Mouse (Mus musculus): ENCODE measurements around the gene Egfem1. TPM values are rescaled to one million over a fixed set of nuclear protein-coding genes. Genes with fewer than 3 reads are reported as not detected.

The Egfem1 gene
- total and polyA plus RNA-seq, 3 experiments, result not detected

- H3K4me1 ChIP-seq (ENCODE audit: control insufficient read depth in 1 of 2, insufficient read depth in 2 of 2), result no peaks in the 10 kb centered on the region
- H3K36me3 ChIP-seq (replicated peaks in 1 of 2; ENCODE audit: control insufficient read depth in 1 of 2, insufficient read depth in 1 of 2, low read length in 1 of 2), result no peaks in the 10 kb centered on the region
- no peaks in the 10 kb centered on the region for H3K27me3 ChIP-seq (replicated peaks)
- H3K79me2 ChIP-seq (replicated peaks; ENCODE audit: control insufficient read depth, extremely low read depth, insufficient read depth, poor library complexity, severe bottlenecking), result no peaks in the 10 kb centered on the region
- no peak overlapping the region for H3K4me3 ChIP-seq (replicated peaks in 1 of 3; ENCODE audit: low read depth in 2 of 3, low read length in 2 of 3, poor library complexity in 1 of 3)
- H3K4me2 ChIP-seq (ENCODE audit: insufficient read depth, low read depth, poor library complexity, severe bottlenecking), result no peak overlapping the region
- peaks cover 21% of the 10 kb centered on the region for H3K9me3 ChIP-seq (replicated peaks; ENCODE audit: low read length)
- no peak for DNase-seq (ENCODE audit: extremely low read depth)
- in situ Hi-C loops (cut with MboI; ENCODE audit: low pct_ligation_motif_present, low pct_unique_long_range_greater_than_20kb, low sequenced_read_pairs), result no loop called here
- H3K9ac ChIP-seq (ENCODE audit: insufficient read depth, low read depth), result no peak overlapping the region
- no peak for TF ChIP-seq IRF4 (IDR thresholded peaks at IDR 0.05; ENCODE audit: low read depth, low read length)
- no peak for TF ChIP-seq UBTF (IDR thresholded peaks at IDR 0.05; ENCODE audit: low read depth, low read length)
- no peak for TF ChIP-seq POLR2AphosphoS2 (IDR thresholded peaks at IDR 0.05; ENCODE audit: low read depth, low read length)
- no peak for TF ChIP-seq BHLHE40 (IDR thresholded peaks at IDR 0.05; ENCODE audit: low read depth, low read length)
- TF ChIP-seq USF2 (conservative IDR thresholded peaks at IDR 0.05; ENCODE audit: low read depth, low read length), result no peak
- TF ChIP-seq MAZ (IDR thresholded peaks at IDR 0.05; ENCODE audit: low read depth, low read length), result no peak
- no peak for TF ChIP-seq POLR2A (IDR thresholded peaks at IDR 0.05; ENCODE audit: low read depth, low read length)
- TF ChIP-seq MXI1 (IDR thresholded peaks at IDR 0.05; ENCODE audit: low read depth, low read length), result no peak
- TF ChIP-seq RCOR1 (conservative IDR thresholded peaks at IDR 0.05; ENCODE audit: low read depth, low read length), result no peak
- no peak for TF ChIP-seq KAT2A (IDR thresholded peaks at IDR 0.05; ENCODE audit: insufficient replicate concordance, low read length)
- TF ChIP-seq ZC3H11A (IDR thresholded peaks at IDR 0.05; ENCODE audit: low read depth, low read length), result no peak
- TF ChIP-seq ELF1 (IDR thresholded peaks at IDR 0.05; ENCODE audit: low read depth, low read length), result no peak
- no peak for TF ChIP-seq JUND (conservative IDR thresholded peaks at IDR 0.05; ENCODE audit: low read depth, low read length)
- no peak for TF ChIP-seq SIN3A (IDR thresholded peaks at IDR 0.05; ENCODE audit: low read length)
- TF ChIP-seq HCFC1 (IDR thresholded peaks at IDR 0.05; ENCODE audit: low read depth, low read length), result no peak
- TF ChIP-seq MAFK (IDR thresholded peaks at IDR 0.05; ENCODE audit: insufficient replicate concordance, low read length), result no peak
- no peak for TF ChIP-seq ZNF384 (IDR thresholded peaks at IDR 0.05; ENCODE audit: low read depth, low read length)
- no peak for TF ChIP-seq MAX (IDR thresholded peaks at IDR 0.05; ENCODE audit: low read length)
- no peak for TF ChIP-seq SMC3 (IDR thresholded peaks at IDR 0.05; ENCODE audit: low read depth, low read length)
- TF ChIP-seq ZMIZ1 (IDR thresholded peaks at IDR 0.05; ENCODE audit: low read depth, low read length), result no peak
- no peak overlapping the region for H3K27ac ChIP-seq (ENCODE audit: insufficient read depth, low read depth)
- dilution Hi-C loops (cut with MboI; ENCODE audit: extremely low pct_ligation_motif_present, extremely low pct_unique_long_range_greater_than_20kb, low sequenced_read_pairs), result no loop called here
Measured at GRCm38 (mm10) chr3:29366907-29367306, 285.1 kb downstream of the Egfem1 start.

GRCm38 (mm10) chr3:29370519-29370918, 288.7 kb downstream of the Egfem1 start:
- DNase-seq (ENCODE audit: extremely low read depth), result no peak
- dilution Hi-C loops (cut with MboI; ENCODE audit: extremely low pct_ligation_motif_present, extremely low pct_unique_long_range_greater_than_20kb, low sequenced_read_pairs), result no loop called here
- Histone ChIP-seq H3K27me3 (replicated peaks) (no peaks in the 10 kb centered on the region), H3K36me3 (replicated peaks in 1 of 2; ENCODE audit: control insufficient read depth in 1 of 2, insufficient read depth in 1 of 2, low read length in 1 of 2) (no peaks in the 10 kb centered on the region), H3K27ac (ENCODE audit: insufficient read depth, low read depth) (no peak overlapping the region), H3K9me3 (replicated peaks; ENCODE audit: low read length) (peaks cover 18% of the 10 kb centered on the region), H3K4me1 (ENCODE audit: control insufficient read depth in 1 of 2, insufficient read depth in 2 of 2) (no peaks in the 10 kb centered on the region), H3K79me2 (replicated peaks; ENCODE audit: control insufficient read depth, extremely low read depth, insufficient read depth, poor library complexity, severe bottlenecking) (no peaks in the 10 kb centered on the region), H3K4me3 (replicated peaks in 1 of 3; ENCODE audit: low read depth in 2 of 3, low read length in 2 of 3, poor library complexity in 1 of 3) (no peak overlapping the region), H3K9ac (ENCODE audit: insufficient read depth, low read depth) (no peak overlapping the region), H3K4me2 (ENCODE audit: insufficient read depth, low read depth, poor library complexity, severe bottlenecking) (no peak overlapping the region)
- TF ChIP-seq POLR2AphosphoS2 (IDR thresholded peaks at IDR 0.05; ENCODE audit: low read depth, low read length), result no peak
- no peak for TF ChIP-seq NRF1 (IDR thresholded peaks at IDR 0.05; ENCODE audit: low read depth, low read length)
- TF ChIP-seq ZKSCAN1 (IDR thresholded peaks at IDR 0.05; ENCODE audit: borderline replicate concordance, low read depth, low read length), result no peak
- no peak for TF ChIP-seq CTCF (conservative IDR thresholded peaks at IDR 0.05 in 1 of 2, IDR thresholded peaks at IDR 0.05 in 1 of 2; ENCODE audit: low read depth in 2 of 2, low read length in 2 of 2)
- TF ChIP-seq EP300 (IDR thresholded peaks at IDR 0.05; ENCODE audit: low read length), result no peak
- TF ChIP-seq POLR2A (IDR thresholded peaks at IDR 0.05; ENCODE audit: low read depth, low read length), result no peak
- no peak for TF ChIP-seq HCFC1 (IDR thresholded peaks at IDR 0.05; ENCODE audit: low read depth, low read length)
- TF ChIP-seq MAZ (IDR thresholded peaks at IDR 0.05; ENCODE audit: low read depth, low read length), result no peak
- no peak for TF ChIP-seq TCF12 (IDR thresholded peaks at IDR 0.05; ENCODE audit: low read depth, low read length)
- no peak for TF ChIP-seq MAFK (IDR thresholded peaks at IDR 0.05; ENCODE audit: insufficient replicate concordance, low read length)
- in situ Hi-C loops (cut with MboI; ENCODE audit: low pct_ligation_motif_present, low pct_unique_long_range_greater_than_20kb, low sequenced_read_pairs), result no loop called here
